Mouse (Mus musculus): ENCODE results near the gene Sort1.
"Not testable (repeated sequence)": the region's sequence is repeated elsewhere in the genome, so short reads cannot be mapped to it uniquely, and the experiment has no call there.

Sort1 gene

GRCm38 (mm10) chr3:108283781-108284601, at the start of gene Sort1:
Sort1 (plus strand) TSS chr3:108284082.
- DNase-seq (ENCODE audit: low spot score): peak; percentile 95

GRCm38 (mm10) chr3:108237474-108238102, 46.3 kb upstream of the Sort1 start:
- not testable (repeated sequence) for DNase-seq (ENCODE audit: low spot score)

GRCm38 (mm10) chr3:108241243-108241839, 42.5 kb upstream of the Sort1 start:
- no peak for DNase-seq (ENCODE audit: low spot score)

GRCm38 (mm10) chr3:108246857-108247256, 37.0 kb upstream of the Sort1 start:
- DNase-seq (ENCODE audit: low spot score): no peak

- DNase-seq (ENCODE audit: low spot score): peak; percentile 99
These were observed 26.9 kb upstream of the Sort1 start, which contains the start of gene Psma5 for GRCm38 (mm10) chr3:108256719-108257637. Psma5 (plus strand) TSS chr3:108256926.

GRCm38 (mm10) chr3:108257831-108258500, 25.9 kb upstream of the Sort1 start:
- DNase-seq (ENCODE audit: low spot score): no peak

GRCm38 (mm10) chr3:108259319-108259718, 24.6 kb upstream of the Sort1 start:
- no peak for DNase-seq (ENCODE audit: low spot score)

GRCm38 (mm10) chr3:108279495-108279894, 4.4 kb upstream of the Sort1 start:
- DNase-seq (ENCODE audit: low spot score): not testable (repeated sequence)

- DNase-seq (ENCODE audit: low spot score): peak; percentile 91
These were observed 1.3 kb upstream of the Sort1 start for GRCm38 (mm10) chr3:108282401-108283240.

GRCm38 (mm10) chr3:108283241-108283561, 681 bp upstream of the Sort1 start:
- DNase-seq (ENCODE audit: low spot score): no peak

- no peak for DNase-seq (ENCODE audit: low spot score)
These were observed 1.3 kb downstream of the Sort1 start for GRCm38 (mm10) chr3:108285078-108285711.

- no peak for DNase-seq (ENCODE audit: low spot score)
These were observed 3.0 kb downstream of the Sort1 start for GRCm38 (mm10) chr3:108286671-108287439.

GRCm38 (mm10) chr3:108287811-108288805, 4.2 kb downstream of the Sort1 start:
- DNase-seq (ENCODE audit: low spot score): no peak

- DNase-seq (ENCODE audit: low spot score): no peak
These were observed 5.6 kb downstream of the Sort1 start for GRCm38 (mm10) chr3:108289311-108290130.

- no peak for DNase-seq (ENCODE audit: low spot score)
These were observed 7.3 kb downstream of the Sort1 start for GRCm38 (mm10) chr3:108291036-108291799.

GRCm38 (mm10) chr3:108294398-108294797, 10.5 kb downstream of the Sort1 start:
- DNase-seq (ENCODE audit: low spot score): no peak

All from retina, embryonic 14.5 days (tissue).